Mouse (Mus musculus) naive thymus-derived CD4-positive, alpha-beta T cell, adult 5 months (primary cell): Measurements from ENCODE around the gene Vipas39. TPM values are rescaled to one million over a fixed set of nuclear protein-coding genes. Genes with fewer than 3 reads are reported as not detected.

Experiments used
- polyA plus RNA-seq: library from polyadenylated mRNA; unstranded; fragments of 100-300 nt; shearing (Covaris generic); gene quantifications from one replicate; pipeline ENCODE4 v1.2.1, GENCODE M21; 2017

Gene Vipas39
- 23.5 TPM for polyA plus RNA-seq

DNA sequence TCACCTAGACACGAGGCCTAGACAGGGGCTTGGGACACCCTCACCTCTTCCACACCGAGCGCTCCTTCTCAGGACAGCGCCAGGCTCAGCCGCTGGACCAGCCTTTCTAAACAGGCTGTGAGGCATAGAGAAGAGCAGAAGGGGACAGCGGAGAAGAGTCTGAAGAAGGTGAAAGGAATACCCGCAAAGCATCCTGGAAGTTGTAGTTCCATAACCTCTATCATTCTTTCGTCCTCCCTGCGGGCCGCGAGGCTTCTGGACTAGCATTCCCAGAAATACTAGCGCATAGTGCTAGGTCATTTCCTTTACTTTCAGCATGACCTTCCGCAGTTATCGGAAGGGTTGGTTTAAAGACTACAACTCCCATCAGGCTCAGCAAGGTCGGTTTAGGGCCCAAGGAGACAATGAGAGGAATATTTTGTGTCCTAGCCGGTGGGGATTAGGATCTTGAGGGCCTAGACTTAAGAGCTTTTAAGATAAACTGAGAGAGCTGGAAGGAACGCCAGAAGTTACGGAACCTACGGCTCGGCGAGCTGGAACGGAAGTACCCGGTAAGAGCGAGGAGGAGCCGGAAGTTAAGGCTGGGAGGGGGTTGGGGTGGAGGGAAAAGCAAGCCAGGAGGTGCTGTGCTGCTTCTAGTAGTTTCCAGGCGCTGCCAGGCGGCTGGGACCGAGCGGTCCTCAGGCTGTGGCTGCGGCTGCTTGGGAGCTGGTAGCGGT is at the start of gene Vipas39, which contains the start of gene Ahsa1:
TSS of gene Vipas39 (minus strand) at position 149 of the 719 bp plus-strand sequence.
TSS of gene Ahsa1 (plus strand) at position 372 of the 719 bp plus-strand sequence.

DNA sequence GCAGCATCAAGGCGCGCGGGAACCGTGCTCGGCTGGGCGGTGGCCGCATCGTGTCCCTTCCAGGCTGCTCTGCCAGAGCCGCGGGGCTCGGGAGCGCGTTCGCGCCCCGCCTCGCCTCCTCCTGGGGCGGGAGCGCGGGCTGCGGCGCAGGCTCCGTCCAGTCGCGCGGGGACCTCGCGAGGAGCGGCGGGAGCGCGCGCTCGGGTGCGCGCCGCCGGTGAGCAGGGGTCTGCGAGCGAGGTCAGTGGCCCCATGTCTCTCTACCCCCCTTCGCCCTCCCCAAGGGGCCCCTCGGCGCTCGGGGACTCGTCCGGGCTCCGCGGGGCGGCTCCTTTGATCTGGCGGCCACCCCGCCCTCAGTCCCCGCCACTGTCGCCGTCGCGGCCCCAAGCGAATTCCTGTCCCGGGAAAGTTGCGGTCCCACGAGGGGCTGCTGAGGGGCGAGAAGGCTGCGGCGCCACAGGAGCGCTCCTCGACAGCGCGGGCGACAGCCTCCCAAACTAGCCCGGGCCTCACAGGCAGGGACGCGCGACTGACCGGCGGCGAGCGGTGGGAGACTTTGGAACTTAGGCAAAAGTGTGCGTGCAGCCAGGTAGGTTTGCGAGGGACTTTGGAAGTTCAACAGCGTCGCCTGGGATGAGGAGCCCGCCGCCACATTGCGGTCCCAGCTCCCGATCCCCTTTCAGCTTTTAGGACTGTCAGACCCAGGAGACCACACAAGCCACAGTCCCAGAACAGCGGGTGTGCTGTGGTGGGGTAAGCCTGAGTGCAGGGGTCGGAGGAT is 33.8 kb upstream of the Vipas39 start, which contains the start of gene Ism2:
TSS of gene Ism2 (minus strand) at position 49 of the 784 bp plus-strand sequence.

DNA sequence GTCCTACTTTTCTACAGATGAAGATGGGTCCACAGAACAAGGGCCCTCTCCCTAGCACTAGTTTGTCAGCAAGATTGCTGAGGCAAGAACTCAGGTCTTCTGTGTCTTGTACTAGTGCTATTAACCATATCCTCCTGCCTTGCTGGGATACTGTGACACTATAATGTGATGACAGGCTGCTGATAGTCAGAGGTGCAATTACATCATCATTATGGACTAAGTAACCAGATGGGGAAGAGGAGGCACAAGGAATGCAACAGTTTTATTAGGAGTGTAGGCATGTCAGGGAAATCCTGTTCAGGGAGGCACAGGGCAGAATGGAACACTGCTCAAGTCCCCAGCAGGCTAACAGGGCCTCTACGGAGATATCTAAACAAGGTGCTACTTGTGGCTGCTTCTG is 27.4 kb downstream of the Vipas39 start, which contains the start of gene Noxred1:
TSS of gene Noxred1 (minus strand) at position 101 of the 400 bp plus-strand sequence.

DNA sequence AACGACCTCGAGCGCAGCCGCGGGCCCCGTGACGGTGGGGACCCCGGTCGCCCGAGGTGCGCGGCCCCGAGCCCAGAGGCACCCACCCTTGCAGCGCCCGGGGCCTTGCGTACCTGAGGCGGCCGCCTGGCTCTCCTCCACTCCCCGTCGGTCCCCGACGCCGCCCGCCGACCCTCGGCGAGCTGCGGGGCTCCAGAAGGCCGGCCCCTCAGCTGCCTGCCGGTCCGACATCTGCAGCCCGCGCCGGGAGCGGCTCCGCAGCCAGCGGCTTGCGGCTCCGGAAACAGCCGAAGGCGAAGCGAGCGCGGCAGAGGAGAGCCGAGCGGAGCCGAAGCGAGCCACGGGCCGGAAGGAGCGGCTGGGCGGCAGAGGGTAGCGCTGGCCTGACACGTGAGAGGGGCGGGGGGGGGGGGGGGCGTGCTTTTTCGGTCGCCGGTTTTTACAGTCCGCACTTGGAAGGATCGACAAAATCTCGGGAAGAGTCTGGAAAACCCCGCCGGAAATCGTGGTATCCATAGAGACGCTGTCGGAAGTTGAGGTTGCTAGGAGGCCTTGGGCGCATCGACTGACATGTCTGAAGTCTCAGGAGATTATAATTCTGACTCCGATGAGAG is 66.0 kb downstream of the Vipas39 start, which contains the start of gene Tmed8:
TSS of gene Tmed8 (minus strand) at position 482 of the 614 bp plus-strand sequence.

DNA sequence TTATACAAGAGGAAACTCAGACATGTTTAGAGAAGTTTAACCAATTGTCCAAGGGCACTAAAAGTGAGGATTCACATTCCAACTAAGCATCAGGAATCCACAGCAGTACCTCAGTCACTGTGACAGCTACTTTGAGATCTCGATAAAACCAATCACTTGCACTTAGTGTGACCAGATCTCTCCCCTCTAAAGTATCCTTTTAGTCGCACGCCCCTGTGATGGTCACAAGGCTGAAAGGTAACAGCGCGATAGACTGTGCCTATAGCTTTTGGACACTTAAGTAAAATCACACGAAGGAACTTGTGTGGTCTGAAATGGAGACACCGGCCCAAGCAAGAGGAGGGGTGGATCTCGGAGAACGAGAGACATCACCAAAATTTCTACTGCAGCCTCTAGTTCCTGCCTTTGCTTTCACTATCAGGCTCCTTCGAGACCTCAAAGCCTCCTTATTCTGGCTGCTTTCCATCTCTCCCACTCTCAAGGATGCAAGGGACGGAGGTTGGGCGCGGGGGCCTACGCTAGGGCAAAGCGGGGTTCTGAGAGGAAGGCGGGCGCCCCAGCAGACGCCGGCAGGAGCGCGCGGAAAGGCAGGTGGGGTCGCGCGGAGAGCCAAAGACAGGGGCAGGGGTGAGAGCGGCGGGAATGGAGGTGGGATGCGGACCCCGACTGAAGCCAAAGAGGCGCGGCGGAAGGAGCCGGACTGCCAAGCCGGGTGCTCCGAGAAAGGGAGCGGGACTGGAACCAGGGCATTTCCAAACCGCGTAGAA is 66.7 kb downstream of the Vipas39 start, which contains the start of gene Samd15:
TSS of gene Samd15 (plus strand) at position 518 of the 767 bp plus-strand sequence.

Other genes starting within 250 kb of the Vipas39 start
- not detected for gene Tmem63c, start 244.9 kb downstream of the Vipas39 start, polyA plus RNA-seq
- gene Ngb, start 163.7 kb downstream of the Vipas39 start, polyA plus RNA-seq = not detected
- gene Gstz1, start 119.1 kb downstream of the Vipas39 start, polyA plus RNA-seq = 9.1 TPM
- 5.0 TPM for gene Pomt2, start 118.3 kb downstream of the Vipas39 start, polyA plus RNA-seq
- 2.9 TPM for gene Samd15, start 66.5 kb downstream of the Vipas39 start, polyA plus RNA-seq
- 7.6 TPM for gene Tmed8, start 65.8 kb downstream of the Vipas39 start, polyA plus RNA-seq
- 0.36 TPM for gene Noxred1, start 27.5 kb downstream of the Vipas39 start, polyA plus RNA-seq
- gene Ahsa1, start 223 bp upstream of the Vipas39 start, polyA plus RNA-seq = 177 TPM
- gene Ism2, start 33.4 kb upstream of the Vipas39 start, polyA plus RNA-seq = not detected
- gene Sptlc2, start 122.1 kb upstream of the Vipas39 start, polyA plus RNA-seq = 129 TPM
- 34.5 TPM for gene Slirp, start 177.6 kb upstream of the Vipas39 start, polyA plus RNA-seq
- gene Alkbh1, start 177.8 kb upstream of the Vipas39 start, polyA plus RNA-seq = 98.7 TPM
- gene Snw1, start 206.0 kb upstream of the Vipas39 start, polyA plus RNA-seq = 213 TPM
- not detected for gene Gm5788, start 228.5 kb upstream of the Vipas39 start, polyA plus RNA-seq
- 0.19 TPM for gene Gm8300, start 248.1 kb upstream of the Vipas39 start, polyA plus RNA-seq